Mouse (Mus musculus): Measurements from ENCODE around the gene Rgs13. TPM values are rescaled to one million over a fixed set of nuclear protein-coding genes. Genes with fewer than 3 reads are reported as not detected.
A peak's percentile ranks its signal among the peaks of the same experiment; 100 is the strongest.

The Rgs13 gene
- polyA plus RNA-seq, 1 experiment from 2014 or later, result 4.7 TPM

- H3K36me3 ChIP-seq (ENCODE audit: control insufficient read depth, insufficient read depth, low read length), result no peaks in the 10 kb centered on the region
- H3K27ac ChIP-seq (ENCODE audit: low read depth, low read length), result no peak overlapping the region
- H3K27me3 ChIP-seq (ENCODE audit: control insufficient read depth, insufficient read depth, low read length), result no peaks in the 10 kb centered on the region
- no peaks in the 10 kb centered on the region for H3K4me1 ChIP-seq (ENCODE audit: control insufficient read depth, insufficient read depth, low read length)
- WGBS, result 74% methylated on average over 7 of the region's 7 CpGs
- ATAC-seq (ENCODE audit: low FRiP score) (no peak), DNase-seq (ENCODE audit: low spot score, missing footprints) (no peak)
- H3K9ac ChIP-seq (ENCODE audit: low read length), result no peak overlapping the region
- H3K4me2 ChIP-seq, result no peak overlapping the region
- no peak overlapping the region for H3K4me3 ChIP-seq (ENCODE audit: low read depth, low read length)
- H3K9me3 ChIP-seq (ENCODE audit: control insufficient read depth, low read length), result no peaks in the 10 kb centered on the region
Measured at GRCm38 (mm10) chr1:144186655-144187396, 9.7 kb upstream of the Rgs13 start.

DNA sequence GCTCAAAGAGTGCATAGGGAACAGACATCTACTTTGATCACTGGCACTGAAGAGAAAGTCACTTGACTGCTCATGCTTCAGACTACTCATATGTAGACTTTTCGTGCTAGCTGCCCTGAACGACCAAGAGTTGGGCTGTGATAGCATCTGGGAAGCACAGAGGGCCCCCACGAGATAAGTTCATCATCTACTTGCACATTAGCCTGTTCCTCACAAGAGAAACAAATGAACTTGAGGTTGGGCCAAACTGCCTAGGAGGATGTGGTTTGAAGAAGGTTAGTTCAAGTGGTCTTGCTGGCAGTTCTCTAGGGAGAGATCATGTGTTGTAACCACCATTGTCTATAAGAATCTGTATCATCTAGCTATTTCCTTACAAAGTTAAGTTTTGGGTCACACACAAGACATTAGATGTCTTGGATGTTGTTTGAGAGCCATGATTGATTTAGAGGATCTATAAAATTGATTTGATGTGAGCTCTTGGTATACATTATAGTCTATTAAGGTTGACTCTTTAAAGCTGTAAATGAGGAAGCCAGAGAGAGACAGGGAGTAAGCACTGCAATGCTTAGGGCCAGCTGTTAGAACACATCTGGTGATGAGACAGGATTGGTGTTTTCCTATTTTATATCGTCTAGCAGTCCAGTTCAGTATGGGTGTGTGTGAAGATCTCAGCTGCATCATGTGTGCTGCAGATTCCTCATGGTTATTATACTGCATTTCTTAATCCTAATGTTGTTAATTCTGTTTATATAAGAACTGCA, 8.0 kb upstream of the Rgs13 start:
- no peak for ATAC-seq (ENCODE audit: low FRiP score)
- H3K4me2 ChIP-seq, result no peak overlapping the region
- no peak for DNase-seq (ENCODE audit: low spot score, missing footprints)
- WGBS, result 80% methylated on average over 4 of the region's 4 CpGs
- H3K27me3 ChIP-seq (ENCODE audit: control insufficient read depth, insufficient read depth, low read length), result no peaks in the 10 kb centered on the region
- no peak overlapping the region for H3K27ac ChIP-seq (ENCODE audit: low read depth, low read length)
- no peaks in the 10 kb centered on the region for H3K4me1 ChIP-seq (ENCODE audit: control insufficient read depth, insufficient read depth, low read length)
- no peak overlapping the region for H3K4me3 ChIP-seq (ENCODE audit: low read depth, low read length)
- no peaks in the 10 kb centered on the region for H3K36me3 ChIP-seq (ENCODE audit: control insufficient read depth, insufficient read depth, low read length)
- no peak overlapping the region for H3K9ac ChIP-seq (ENCODE audit: low read length)
- no peaks in the 10 kb centered on the region for H3K9me3 ChIP-seq (ENCODE audit: control insufficient read depth, low read length)

DNA sequence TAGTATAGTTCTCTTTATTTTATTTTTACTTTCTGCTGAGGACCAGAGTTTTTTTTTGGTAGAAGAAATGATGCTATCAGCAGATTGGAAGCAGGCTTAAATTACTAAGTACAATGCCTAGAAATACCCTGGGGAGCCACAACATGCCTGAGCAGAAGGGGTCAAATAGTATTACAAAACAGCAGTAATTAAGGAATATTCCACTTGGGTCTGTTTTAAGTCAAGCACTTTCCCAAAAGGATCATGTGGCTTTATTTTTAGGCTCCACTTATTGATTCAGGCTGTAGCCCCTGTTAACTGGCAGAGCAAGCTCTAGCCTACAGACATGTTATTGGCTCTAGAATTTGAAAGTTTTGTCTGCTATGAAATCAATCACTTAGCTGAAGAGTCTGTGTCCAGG, 6.5 kb upstream of the Rgs13 start:
- no peaks in the 10 kb centered on the region for H3K4me1 ChIP-seq (ENCODE audit: control insufficient read depth, insufficient read depth, low read length)
- ATAC-seq (ENCODE audit: low FRiP score) (no peak), DNase-seq (ENCODE audit: low spot score, missing footprints) (no peak)
- no peaks in the 10 kb centered on the region for H3K27me3 ChIP-seq (ENCODE audit: control insufficient read depth, insufficient read depth, low read length)
- no peaks in the 10 kb centered on the region for H3K36me3 ChIP-seq (ENCODE audit: control insufficient read depth, insufficient read depth, low read length)
- no peak overlapping the region for H3K4me3 ChIP-seq (ENCODE audit: low read depth, low read length)
- H3K27ac ChIP-seq (ENCODE audit: low read depth, low read length), result no peak overlapping the region
- no peaks in the 10 kb centered on the region for H3K9me3 ChIP-seq (ENCODE audit: control insufficient read depth, low read length)
- H3K4me2 ChIP-seq, result no peak overlapping the region
- H3K9ac ChIP-seq (ENCODE audit: low read length), result no peak overlapping the region

DNA sequence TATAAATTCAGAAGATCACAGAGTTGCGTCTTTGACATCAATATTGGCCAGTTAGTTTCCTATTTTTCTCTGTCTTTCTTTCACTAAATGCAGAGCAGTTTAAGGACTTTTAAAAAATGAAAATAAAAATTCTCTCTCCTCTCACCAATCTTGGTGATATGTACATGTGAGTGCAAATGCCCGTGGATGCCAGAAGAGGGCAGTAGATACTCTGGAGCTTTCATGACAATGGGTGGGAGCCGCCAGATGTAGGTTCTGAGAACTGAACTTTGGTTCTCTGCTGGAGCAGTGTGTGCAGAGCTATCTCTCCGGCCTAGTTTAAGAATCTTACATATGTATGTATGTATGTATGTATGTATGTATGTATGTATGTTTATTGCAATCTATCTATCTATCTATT, 2.4 kb upstream of the Rgs13 start:
- DNase-seq (ENCODE audit: low spot score, missing footprints) (no peak), ATAC-seq (ENCODE audit: low FRiP score) (no peak)
- Histone ChIP-seq H3K4me3 (ENCODE audit: low read depth, low read length) (no peak overlapping the region), H3K4me2 (no peak overlapping the region), H3K36me3 (ENCODE audit: control insufficient read depth, insufficient read depth, low read length) (no peaks in the 10 kb centered on the region), H3K27me3 (ENCODE audit: control insufficient read depth, insufficient read depth, low read length) (no peaks in the 10 kb centered on the region), H3K27ac (ENCODE audit: low read depth, low read length) (no peak overlapping the region), H3K9ac (ENCODE audit: low read length) (no peak overlapping the region), H3K4me1 (ENCODE audit: control insufficient read depth, insufficient read depth, low read length) (peaks cover 6% of the 10 kb centered on the region), H3K9me3 (ENCODE audit: control insufficient read depth, low read length) (no peaks in the 10 kb centered on the region)
- WGBS, result 92% methylated on average over 4 of the region's 4 CpGs

DNA sequence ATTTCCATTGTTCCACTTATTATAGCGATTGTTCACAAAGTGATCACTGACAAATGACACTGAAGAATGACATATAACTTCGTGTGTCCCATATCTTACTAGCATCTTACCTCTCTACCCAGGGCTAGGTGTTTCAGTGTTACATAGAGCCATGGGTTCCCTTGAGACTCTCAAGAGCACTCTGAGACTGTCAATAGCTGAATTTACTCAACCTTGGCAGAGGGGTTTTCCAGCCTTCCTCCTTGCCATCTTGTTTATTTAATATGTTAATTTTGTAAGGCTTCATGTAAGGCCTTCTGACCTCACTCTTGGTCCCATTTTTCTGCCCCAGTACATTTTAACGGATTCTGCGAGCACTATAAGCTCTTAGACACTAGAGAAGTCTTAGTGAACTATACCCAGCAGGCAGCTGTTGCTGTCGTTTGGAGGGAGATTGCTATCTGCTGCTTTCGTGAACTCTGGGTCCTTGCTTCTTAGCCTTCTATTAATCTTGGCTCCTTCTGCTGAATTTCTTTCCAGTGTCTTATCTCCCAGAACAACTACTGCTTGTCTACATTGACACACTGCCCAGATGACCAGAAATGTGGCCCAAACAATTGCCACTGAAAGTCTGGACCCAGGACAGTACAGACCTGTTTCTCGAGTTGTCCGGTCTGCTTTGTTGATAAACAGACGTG, 1.2 kb upstream of the Rgs13 start:
- WGBS, result 63% methylated on average over 9 of the region's 9 CpGs
- H3K36me3 ChIP-seq (ENCODE audit: control insufficient read depth, insufficient read depth, low read length), result no peaks in the 10 kb centered on the region
- no peak overlapping the region for H3K4me2 ChIP-seq
- peaks cover 6% of the 10 kb centered on the region for H3K4me1 ChIP-seq (ENCODE audit: control insufficient read depth, insufficient read depth, low read length)
- no peak overlapping the region for H3K9ac ChIP-seq (ENCODE audit: low read length)
- no peak overlapping the region for H3K4me3 ChIP-seq (ENCODE audit: low read depth, low read length)
- no peak overlapping the region for H3K27ac ChIP-seq (ENCODE audit: low read depth, low read length)
- H3K9me3 ChIP-seq (ENCODE audit: control insufficient read depth, low read length), result no peaks in the 10 kb centered on the region
- ATAC-seq (ENCODE audit: low FRiP score) (peak; percentile 43; the same call in 1 of the 2 replicates), DNase-seq (ENCODE audit: low spot score, missing footprints) (no peak)
- H3K27me3 ChIP-seq (ENCODE audit: control insufficient read depth, insufficient read depth, low read length), result no peaks in the 10 kb centered on the region

- no peaks in the 10 kb centered on the region for H3K36me3 ChIP-seq (ENCODE audit: control insufficient read depth, insufficient read depth, low read length)
- H3K4me3 ChIP-seq (ENCODE audit: low read depth, low read length), result no peak overlapping the region
- no peaks in the 10 kb centered on the region for H3K27me3 ChIP-seq (ENCODE audit: control insufficient read depth, insufficient read depth, low read length)
- H3K27ac ChIP-seq (ENCODE audit: low read depth, low read length), result no peak overlapping the region
- peaks cover 6% of the 10 kb centered on the region for H3K4me1 ChIP-seq (ENCODE audit: control insufficient read depth, insufficient read depth, low read length)
- no peak overlapping the region for H3K9ac ChIP-seq (ENCODE audit: low read length)
- ATAC-seq (ENCODE audit: low FRiP score) (peak; percentile 41; the same call in 1 of the 2 replicates), DNase-seq (ENCODE audit: low spot score, missing footprints) (peak; percentile 86)
- no peak overlapping the region for H3K4me2 ChIP-seq
- H3K9me3 ChIP-seq (ENCODE audit: control insufficient read depth, low read length), result no peaks in the 10 kb centered on the region
Measured at GRCm38 (mm10) chr1:144177620-144178019, 448 bp upstream of the Rgs13 start.

DNA sequence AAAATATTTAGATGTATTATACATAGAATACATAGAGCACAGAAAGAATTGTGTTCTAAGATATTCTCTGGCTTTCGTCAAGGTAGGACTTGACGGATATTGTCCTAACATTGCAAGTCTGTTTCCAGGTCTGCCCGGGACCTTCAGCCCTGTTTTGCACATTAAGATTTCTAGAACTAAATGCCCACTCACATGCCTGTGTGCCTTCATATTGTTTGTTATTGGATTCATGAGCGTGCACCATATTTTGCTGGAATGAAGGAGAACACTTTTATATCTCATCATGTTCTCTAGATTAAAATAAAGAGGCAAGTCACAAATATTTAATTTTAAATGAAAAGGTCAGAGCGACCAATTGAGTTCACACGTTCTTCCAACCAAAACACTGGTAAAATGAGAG, 2.4 kb downstream of the Rgs13 start:
- H3K36me3 ChIP-seq (ENCODE audit: control insufficient read depth, insufficient read depth, low read length), result no peaks in the 10 kb centered on the region
- no peak overlapping the region for H3K27ac ChIP-seq (ENCODE audit: low read depth, low read length)
- H3K27me3 ChIP-seq (ENCODE audit: control insufficient read depth, insufficient read depth, low read length), result no peaks in the 10 kb centered on the region
- no peak overlapping the region for H3K9ac ChIP-seq (ENCODE audit: low read length)
- no peak overlapping the region for H3K4me3 ChIP-seq (ENCODE audit: low read depth, low read length)
- no peak overlapping the region for H3K4me2 ChIP-seq
- H3K9me3 ChIP-seq (ENCODE audit: control insufficient read depth, low read length), result no peaks in the 10 kb centered on the region
- WGBS, result 92% methylated on average over 6 of the region's 6 CpGs
- no peak for DNase-seq (ENCODE audit: low spot score, missing footprints)
- H3K4me1 ChIP-seq (ENCODE audit: control insufficient read depth, insufficient read depth, low read length), result peaks cover 6% of the 10 kb centered on the region
- ATAC-seq (ENCODE audit: low FRiP score), result no peak

DNA sequence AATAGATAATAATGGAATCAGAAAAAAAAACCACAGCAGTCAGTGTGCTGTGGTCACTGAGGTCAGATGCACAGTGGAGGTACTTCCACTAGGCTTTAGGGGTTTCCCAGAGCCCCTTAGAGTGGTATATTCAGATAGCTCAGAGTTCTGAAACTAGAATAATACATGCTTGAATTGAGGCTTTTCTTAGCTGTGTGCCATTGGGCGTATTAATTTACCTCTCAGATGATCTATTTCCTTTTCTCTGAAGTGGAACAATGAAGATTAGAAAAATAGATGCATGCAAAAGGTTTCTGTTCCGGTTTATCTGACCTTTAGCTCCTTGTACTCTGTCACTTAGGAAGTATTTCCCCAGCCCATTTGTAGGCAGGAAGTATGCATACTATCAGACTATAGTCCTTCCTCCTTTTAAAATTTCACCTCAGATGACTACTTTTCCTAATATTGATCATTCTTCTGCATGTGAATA, 3.6 kb downstream of the Rgs13 start:
- no peak overlapping the region for H3K9ac ChIP-seq (ENCODE audit: low read length)
- H3K4me3 ChIP-seq (ENCODE audit: low read depth, low read length), result no peak overlapping the region
- no peaks in the 10 kb centered on the region for H3K36me3 ChIP-seq (ENCODE audit: control insufficient read depth, insufficient read depth, low read length)
- no peak overlapping the region for H3K4me2 ChIP-seq
- no peaks in the 10 kb centered on the region for H3K27me3 ChIP-seq (ENCODE audit: control insufficient read depth, insufficient read depth, low read length)
- ATAC-seq (ENCODE audit: low FRiP score) (no peak), DNase-seq (ENCODE audit: low spot score, missing footprints) (no peak)
- no peak overlapping the region for H3K27ac ChIP-seq (ENCODE audit: low read depth, low read length)
- WGBS, result 76% methylated on average over 2 of the region's 2 CpGs
- no peaks in the 10 kb centered on the region for H3K9me3 ChIP-seq (ENCODE audit: control insufficient read depth, low read length)
- H3K4me1 ChIP-seq (ENCODE audit: control insufficient read depth, insufficient read depth, low read length), result peaks cover 6% of the 10 kb centered on the region

- DNase-seq (ENCODE audit: low spot score, missing footprints) (no peak), ATAC-seq (ENCODE audit: low FRiP score) (no peak)
- Histone ChIP-seq H3K4me1 (ENCODE audit: control insufficient read depth, insufficient read depth, low read length) (no peaks in the 10 kb centered on the region), H3K9ac (ENCODE audit: low read length) (no peak overlapping the region), H3K4me3 (ENCODE audit: low read depth, low read length) (no peak overlapping the region), H3K27ac (ENCODE audit: low read depth, low read length) (no peak overlapping the region), H3K27me3 (ENCODE audit: control insufficient read depth, insufficient read depth, low read length) (no peaks in the 10 kb centered on the region), H3K4me2 (no peak overlapping the region), H3K36me3 (ENCODE audit: control insufficient read depth, insufficient read depth, low read length) (no peaks in the 10 kb centered on the region), H3K9me3 (ENCODE audit: control insufficient read depth, low read length) (no peaks in the 10 kb centered on the region)
- 77% methylated on average over 4 of the region's 4 CpGs for WGBS
Measured at GRCm38 (mm10) chr1:144168921-144169320, 8.3 kb downstream of the Rgs13 start.

Data from midbrain, embryonic 11.5 days (tissue).